Mouse (Mus musculus) bone marrow, adult 2 months (tissue): ENCODE results near the gene Bpifb4.

Source experiments
- CTCF ChIP-seq: fragments of 200-500 bp; IDR thresholded peaks from 2 replicates; pipeline ENCODE4 v1.5.1; 2011; ENCODE audit warnings: low read length, control low read depth; ENCODE audit not compliant: control insufficient read depth, insufficient read depth
- POLR2A ChIP-seq: fragments of 200-500 bp; IDR thresholded peaks from 2 replicates; pipeline ENCODE4 v1.6.1; 2011; ENCODE audit warnings: low read depth, mild to moderate bottlenecking, control low read depth, low read length, borderline replicate concordance; ENCODE audit not compliant: control insufficient read depth

- TF ChIP-seq CTCF (peak; percentile 94), POLR2A (no peak)
Measured at GRCm38 (mm10) chr2:153929871-153930413, 8.1 kb upstream of the Bpifb4 start.
